Mouse (Mus musculus): Measurements from ENCODE around the gene Eno4. TPM values are rescaled to one million over a fixed set of nuclear protein-coding genes. Genes with fewer than 3 reads are reported as not detected.
"Not testable (repeated sequence)": the region's sequence is repeated elsewhere in the genome, so short reads cannot be mapped to it uniquely, and the experiment has no call there.

Eno4 gene
- total RNA-seq (2022), result not detected

GRCm38 (mm10) chr19:58942841-58943828 is at the start of gene Eno4, which contains the start of gene Hspa12a:
TSS of gene Eno4 (plus strand) at chr19:58943425.
TSS of gene Hspa12a (minus strand) at chr19:58943654.
- peak; percentile 93 for DNase-seq (ENCODE audit: low spot score in 2 of 2)

- DNase-seq (ENCODE audit: low spot score in 2 of 2), result no peak
Observed at GRCm38 (mm10) chr19:58896216-58896615, 47.0 kb upstream of the Eno4 start.

- not testable (repeated sequence) for DNase-seq (ENCODE audit: low spot score in 2 of 2)
Observed at GRCm38 (mm10) chr19:58900471-58900870, 42.8 kb upstream of the Eno4 start.

- DNase-seq (ENCODE audit: low spot score in 2 of 2), result no peak
Observed at GRCm38 (mm10) chr19:58903079-58903898, 39.9 kb upstream of the Eno4 start.

- peak; percentile 63 to 67 for DNase-seq (ENCODE audit: low spot score in 2 of 2)
Observed at GRCm38 (mm10) chr19:58903899-58904327, 39.3 kb upstream of the Eno4 start.

- DNase-seq (ENCODE audit: low spot score in 2 of 2), result no peak
Observed at GRCm38 (mm10) chr19:58906685-58907084, 36.5 kb upstream of the Eno4 start.

- no peak for DNase-seq (ENCODE audit: low spot score in 2 of 2)
Observed at GRCm38 (mm10) chr19:58908018-58908417, 35.2 kb upstream of the Eno4 start.

GRCm38 (mm10) chr19:58910941-58911368 is 32.3 kb upstream of the Eno4 start:
- DNase-seq (ENCODE audit: low spot score in 2 of 2), result no peak

GRCm38 (mm10) chr19:58911386-58911785 is 31.8 kb upstream of the Eno4 start:
- DNase-seq (ENCODE audit: low spot score in 2 of 2), result peak; percentile 15

GRCm38 (mm10) chr19:58913301-58913700 is 29.9 kb upstream of the Eno4 start:
- no peak for DNase-seq (ENCODE audit: low spot score in 2 of 2)

- no peak for DNase-seq (ENCODE audit: low spot score in 2 of 2)
Observed at GRCm38 (mm10) chr19:58918597-58918996, 24.6 kb upstream of the Eno4 start.

GRCm38 (mm10) chr19:58919148-58919547 is 24.1 kb upstream of the Eno4 start:
- DNase-seq (ENCODE audit: low spot score in 2 of 2), result no peak

GRCm38 (mm10) chr19:58931081-58931800 is 12.0 kb upstream of the Eno4 start:
- DNase-seq (ENCODE audit: low spot score in 2 of 2), result no peak

- no peak for DNase-seq (ENCODE audit: low spot score in 2 of 2)
Observed at GRCm38 (mm10) chr19:58933062-58933461, 10.2 kb upstream of the Eno4 start.

GRCm38 (mm10) chr19:58945959-58946358 is 2.7 kb downstream of the Eno4 start:
- DNase-seq (ENCODE audit: low spot score in 2 of 2), result no peak

- DNase-seq (ENCODE audit: low spot score in 2 of 2), result no peak
Observed at GRCm38 (mm10) chr19:58951521-58951920, 8.3 kb downstream of the Eno4 start.

GRCm38 (mm10) chr19:58952236-58952635 is 9.0 kb downstream of the Eno4 start:
- DNase-seq (ENCODE audit: low spot score in 2 of 2), result no peak

GRCm38 (mm10) chr19:58954779-58955178 is 11.6 kb downstream of the Eno4 start:
- DNase-seq (ENCODE audit: low spot score in 2 of 2), result no peak

- DNase-seq (ENCODE audit: low spot score in 2 of 2), result no peak
Observed at GRCm38 (mm10) chr19:58963011-58963410, 19.8 kb downstream of the Eno4 start.

GRCm38 (mm10) chr19:58968731-58969506 is 25.7 kb downstream of the Eno4 start:
- DNase-seq (ENCODE audit: low spot score in 2 of 2), result no peak

Measured in gastrocnemius, adult 8-10 months (tissue).